Mouse (Mus musculus) kidney, embryonic 14.5 days (tissue): ENCODE data around the gene Usp31. TPM values are rescaled to one million over a fixed set of nuclear protein-coding genes. Genes with fewer than 3 reads are reported as not detected.

Source experiments
- ATAC-seq: fragments of 200-750 bp; cut with Nextera tagmentation; 2 replicates; pipeline ENCODE4 v1.8.0; 2017; ENCODE audit warnings: moderate number of reproducible peaks, mild to moderate bottlenecking, moderate TSS enrichment, moderate library complexity; ENCODE audit not compliant: low FRiP score, low TSS enrichment
- H3K27ac ChIP-seq: fragments of 300-500 bp; sonication (generic); 2 replicates; pipeline ENCODE4 v1.5.1; 2014; ENCODE audit warnings: low read depth, mild to moderate bottlenecking, low read length, moderate library complexity, mixed read lengths
- H3K27me3 ChIP-seq: fragments of 300-500 bp; sonication (generic); 2 replicates; pipeline ENCODE4 v1.6.1; 2014; ENCODE audit warnings: mild to moderate bottlenecking, low read length; ENCODE audit not compliant: control insufficient read depth, insufficient read depth
- H3K36me3 ChIP-seq: fragments of 300-500 bp; sonication (generic); 2 replicates; pipeline ENCODE4 v1.6.1; 2014; ENCODE audit warnings: low read length, mixed read lengths; ENCODE audit not compliant: control insufficient read depth, insufficient read depth
- H3K4me1 ChIP-seq: fragments of 300-500 bp; sonication (generic); 2 replicates; pipeline ENCODE4 v1.6.1; 2014; ENCODE audit warnings: low read length, mixed read lengths; ENCODE audit not compliant: control insufficient read depth, insufficient read depth
- H3K4me2 ChIP-seq: fragments of 300-500 bp; sonication (generic); replicated peaks from 2 replicates; pipeline ENCODE4 v1.6.1; 2014; ENCODE audit warnings: low read depth, mild to moderate bottlenecking, low read length
- H3K4me3 ChIP-seq: fragments of 300-500 bp; sonication (generic); 2 replicates; pipeline ENCODE4 v1.5.1; 2014; ENCODE audit warnings: mild to moderate bottlenecking, low read length
- H3K9ac ChIP-seq: fragments of 300-500 bp; sonication (generic); 2 replicates; pipeline ENCODE4 v1.6.1; 2014; ENCODE audit warnings: low read depth, mild to moderate bottlenecking, low read length, moderate library complexity
- H3K9me3 ChIP-seq: fragments of 300-500 bp; sonication (generic); 2 replicates; pipeline ENCODE4 v1.6.1; 2016; ENCODE audit warnings: low read length; ENCODE audit not compliant: control insufficient read depth
- WGBS: fragments of 180-500 bp; shearing (Covaris S2); extraction: QIAGEN DNeasy Blood & Tissue Kit; methylation state at CpG from one replicate; pipeline ENCODE4 v1.1.7; 2014; 5-methylcytosine and 5-hydroxymethylcytosine counted together
- polyA plus RNA-seq: library from polyadenylated mRNA; unstranded; fragments of >200 nt; fragmentation: Nextera tagmentation; extraction: Ambion mirVana; gene quantifications from 2 replicates; pipeline ENCODE4 v1.2.1, GENCODE M21; 2014

The Usp31 gene
- 2.2 and 3.7 TPM in 2 replicates for polyA plus RNA-seq

DNA sequence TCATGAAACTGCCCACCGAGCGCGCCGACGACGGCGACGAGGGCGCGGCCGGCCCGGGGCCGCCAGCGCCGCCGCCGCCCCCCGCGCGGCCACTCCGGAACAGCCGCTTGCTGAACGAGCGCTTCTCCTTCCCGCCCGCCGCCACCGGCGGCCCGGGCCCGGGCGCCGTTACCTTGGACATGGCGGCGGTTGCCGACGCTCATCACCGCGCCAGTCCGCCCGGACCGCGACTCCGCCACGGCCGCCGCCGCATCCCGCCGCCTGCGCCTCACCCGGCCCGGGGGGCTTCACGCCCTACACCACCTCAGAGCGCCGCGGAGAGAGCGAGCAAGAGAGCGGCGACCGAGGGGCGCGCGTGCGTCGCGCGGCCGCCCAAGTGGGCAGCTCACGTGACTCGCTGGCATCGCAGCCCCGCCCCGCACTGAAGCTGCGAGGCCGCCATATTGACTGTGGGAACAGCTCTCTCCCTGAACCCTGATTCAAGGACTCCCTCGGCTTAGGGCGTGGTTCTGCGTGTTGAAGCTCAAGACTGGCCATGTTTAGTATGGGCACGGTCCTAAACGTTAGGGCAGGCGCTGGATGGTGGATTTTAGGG lies at the start of gene Usp31:
TSS of gene Usp31 (minus strand) at position 181 of the 595 bp plus-strand sequence.
- no peaks in the 10 kb centered on the region for H3K27me3 ChIP-seq
- peak within 1 kb of the TSS; percentile 73; the same call in 1 of the 2 replicates for H3K27ac ChIP-seq
- H3K9ac ChIP-seq = peak within 1 kb of the TSS; percentile 82
- peak within 1 kb of the TSS; percentile 96 for H3K4me2 ChIP-seq
- WGBS = under 1% methylated on average over 67 of the region's 82 CpGs
- H3K4me3 ChIP-seq = peak within 1 kb of the TSS; percentile 80
- peaks cover 17% of the 10 kb centered on the region for H3K4me1 ChIP-seq
- no peaks in the 10 kb centered on the region for H3K36me3 ChIP-seq
- H3K9me3 ChIP-seq = no peaks in the 10 kb centered on the region
- peak; percentile 99 for ATAC-seq

DNA sequence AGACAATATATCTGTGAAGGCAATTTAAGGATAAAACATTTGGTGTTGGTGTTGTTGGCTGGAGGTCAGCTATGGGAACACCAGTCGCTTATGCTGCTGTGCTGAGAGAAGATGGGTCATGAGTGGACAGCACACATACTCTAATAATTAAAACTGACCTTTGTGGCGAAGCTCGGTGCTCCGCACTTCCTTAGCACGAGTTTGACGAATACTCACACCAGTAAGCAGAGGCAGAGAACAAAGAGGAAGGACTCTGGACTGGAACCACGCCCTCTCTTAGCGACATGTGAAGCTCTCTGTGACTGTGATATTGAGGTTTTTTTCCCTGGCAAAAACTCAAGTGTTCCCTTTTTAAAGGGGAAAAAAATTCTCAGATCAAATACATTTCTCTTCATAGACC lies 47.7 kb upstream of the Usp31 start:
- Histone ChIP-seq H3K4me1 (no peaks in the 10 kb centered on the region), H3K27me3 (no peaks in the 10 kb centered on the region; the same call in 1 of the 2 replicates), H3K4me3 (no peak overlapping the region), H3K9me3 (no peaks in the 10 kb centered on the region), H3K9ac (no peak overlapping the region), H3K36me3 (no peaks in the 10 kb centered on the region), H3K4me2 (no peak overlapping the region), H3K27ac (no peak overlapping the region)
- WGBS = 68% methylated on average over 8 of the region's 8 CpGs
- no peak for ATAC-seq

GRCm38 (mm10) chr7:121750244-121750643 lies 43.2 kb upstream of the Usp31 start:
- H3K27me3 ChIP-seq = no peaks in the 10 kb centered on the region
- no peak for ATAC-seq
- no peak overlapping the region for H3K4me3 ChIP-seq
- H3K4me2 ChIP-seq = no peak overlapping the region
- H3K36me3 ChIP-seq = no peaks in the 10 kb centered on the region
- H3K9me3 ChIP-seq = no peaks in the 10 kb centered on the region
- no peak overlapping the region for H3K9ac ChIP-seq
- 75% methylated on average over 5 of the region's 5 CpGs for WGBS
- H3K27ac ChIP-seq = no peak overlapping the region
- H3K4me1 ChIP-seq = no peaks in the 10 kb centered on the region

DNA sequence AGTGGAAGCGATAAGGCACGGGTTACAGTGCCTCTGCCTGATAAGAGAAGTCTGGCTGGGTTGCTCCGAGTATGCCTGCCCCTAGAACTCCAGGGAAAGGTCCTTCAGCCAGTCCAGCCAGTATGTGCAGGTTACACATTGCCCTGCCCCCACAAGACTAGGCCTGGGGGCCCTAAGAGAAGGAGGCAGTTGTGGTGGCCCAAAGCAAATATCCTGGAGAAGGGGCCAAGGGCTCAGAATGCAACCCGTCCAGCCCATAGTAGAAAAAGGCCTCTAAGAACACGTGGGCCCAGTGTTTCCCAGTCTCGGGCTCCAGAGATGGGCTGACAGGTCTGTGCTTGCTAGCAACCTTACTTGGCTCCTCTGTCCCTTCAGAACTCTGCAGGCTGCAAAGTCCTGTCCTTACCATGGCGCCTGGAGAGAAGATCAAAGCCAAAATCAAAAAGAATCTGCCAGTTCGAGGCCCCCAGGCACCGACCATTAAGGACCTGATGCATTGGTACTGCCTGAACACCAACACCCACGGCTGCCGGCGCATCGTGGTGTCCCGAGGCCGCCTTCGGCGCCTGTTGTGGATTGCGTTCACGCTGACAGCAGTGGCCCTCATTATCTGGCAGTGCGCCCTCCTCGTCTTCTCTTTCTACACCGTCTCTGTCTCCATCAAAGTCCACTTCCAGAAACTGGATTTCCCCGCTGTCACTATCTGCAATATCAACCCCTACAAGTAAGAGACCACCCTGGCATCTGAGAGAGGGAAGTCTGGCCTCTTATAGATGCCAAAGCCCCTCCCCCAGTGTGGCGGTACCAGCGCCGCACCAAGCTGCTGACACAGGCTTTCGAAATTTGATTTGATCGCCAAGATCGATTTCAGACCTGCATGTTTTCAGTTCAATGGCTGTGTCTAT lies 30.7 kb upstream of the Usp31 start:
- Histone ChIP-seq H3K27me3 (peaks cover 15% of the 10 kb centered on the region), H3K27ac (no peak overlapping the region), H3K36me3 (no peaks in the 10 kb centered on the region), H3K9me3 (no peaks in the 10 kb centered on the region), H3K4me3 (no peak overlapping the region), H3K4me1 (no peaks in the 10 kb centered on the region; the same call in 1 of the 2 replicates), H3K4me2 (no peak overlapping the region; the same call in 1 of the 2 replicates), H3K9ac (no peak overlapping the region)
- ATAC-seq = no peak
- WGBS = 62% methylated on average over 29 of the region's 29 CpGs

GRCm38 (mm10) chr7:121734171-121734831 lies 27.2 kb upstream of the Usp31 start, which contains the start of gene Scnn1g:
TSS of gene Scnn1g (plus strand) at chr7:121734479.
- Histone ChIP-seq H3K27ac (no peak within 1 kb of the TSS), H3K4me3 (peak within 1 kb of the TSS; percentile 39), H3K9ac (peak within 1 kb of the TSS; percentile 48), H3K27me3 (peaks cover 15% of the 10 kb centered on the region), H3K36me3 (no peaks in the 10 kb centered on the region), H3K9me3 (no peaks in the 10 kb centered on the region), H3K4me2 (peak within 1 kb of the TSS; percentile 42), H3K4me1 (no peaks in the 10 kb centered on the region; the same call in 1 of the 2 replicates)
- peak; percentile 94 for ATAC-seq
- under 1% methylated on average over 37 of the region's 38 CpGs for WGBS

DNA sequence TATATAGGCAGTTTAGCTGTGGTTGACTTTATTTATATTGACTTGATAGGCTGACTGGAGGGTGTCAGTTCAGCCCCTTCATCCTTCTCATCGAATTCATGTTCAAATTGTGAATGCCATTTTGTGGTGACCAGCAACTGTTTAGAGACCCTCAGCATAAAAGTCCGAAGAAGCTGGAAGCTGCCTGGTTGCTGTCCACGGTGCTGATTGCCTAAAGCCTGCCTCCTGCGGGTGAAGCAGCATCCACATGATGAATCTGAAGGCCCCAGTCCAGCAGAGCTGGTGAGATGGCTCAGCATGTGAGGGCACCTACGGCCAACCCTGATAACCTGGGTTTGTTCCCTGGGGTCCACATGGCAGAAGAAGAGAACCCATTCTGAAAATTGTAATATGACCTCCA lies 23.2 kb upstream of the Usp31 start:
- Histone ChIP-seq H3K4me1 (no peaks in the 10 kb centered on the region; the same call in 1 of the 2 replicates), H3K27ac (no peak overlapping the region), H3K27me3 (peaks cover 10% of the 10 kb centered on the region), H3K4me3 (no peak overlapping the region), H3K9ac (no peak overlapping the region), H3K4me2 (no peak overlapping the region), H3K36me3 (no peaks in the 10 kb centered on the region), H3K9me3 (no peaks in the 10 kb centered on the region)
- WGBS = 13% methylated on average over 5 of the region's 5 CpGs
- 0 out of 2 replicates have a peak, but pooled peaks have one; percentile 47 for ATAC-seq

GRCm38 (mm10) chr7:121717031-121717430 lies 10.0 kb upstream of the Usp31 start:
- no peak for ATAC-seq
- Histone ChIP-seq H3K36me3 (no peaks in the 10 kb centered on the region), H3K27me3 (no peaks in the 10 kb centered on the region), H3K9me3 (no peaks in the 10 kb centered on the region), H3K4me3 (no peak overlapping the region), H3K9ac (no peak overlapping the region), H3K4me2 (no peak overlapping the region), H3K27ac (no peak overlapping the region), H3K4me1 (no peaks in the 10 kb centered on the region)
- 77% methylated on average over 7 of the region's 7 CpGs for WGBS

DNA sequence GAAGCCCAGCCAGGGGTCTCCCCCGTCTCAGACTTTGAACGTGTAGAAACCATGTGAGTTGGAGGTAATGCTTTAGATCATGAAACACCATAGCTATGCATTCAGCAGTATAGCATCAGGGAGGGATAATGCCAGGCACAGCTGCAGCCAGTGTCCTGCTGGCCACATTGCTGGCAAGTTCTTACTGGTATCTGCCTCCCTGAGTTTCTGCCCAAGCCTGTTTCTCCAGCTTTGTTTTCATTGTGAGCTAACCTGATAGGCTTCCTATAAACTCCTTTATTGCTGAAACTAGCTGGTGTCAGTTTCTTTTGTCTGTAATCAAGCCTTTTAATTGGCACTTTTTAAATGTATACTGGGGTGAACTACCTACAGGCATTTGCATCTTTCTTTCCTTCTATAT lies 4.1 kb upstream of the Usp31 start:
- WGBS = 38% methylated on average over 2 of the region's 2 CpGs
- H3K27me3 ChIP-seq = no peaks in the 10 kb centered on the region
- no peak overlapping the region for H3K4me2 ChIP-seq
- H3K4me1 ChIP-seq = peaks cover under 1% of the 10 kb centered on the region
- H3K4me3 ChIP-seq = no peak overlapping the region
- no peak for ATAC-seq
- H3K27ac ChIP-seq = no peak overlapping the region
- H3K9ac ChIP-seq = no peak overlapping the region
- no peaks in the 10 kb centered on the region for H3K9me3 ChIP-seq
- H3K36me3 ChIP-seq = no peaks in the 10 kb centered on the region
